Mouse (Mus musculus) megakaryocyte, adult 5-6 weeks (primary cell): ENCODE data around the gene Fam53b. TPM values are rescaled to one million over a fixed set of nuclear protein-coding genes. Genes with fewer than 3 reads are reported as not detected.
A peak's percentile ranks its signal among the peaks of the same experiment; 100 is the strongest.

Experiments
- ATAC-seq: 2 replicates; pipeline ENCODE4 v1.8.0; 2016; ENCODE audit warnings: mild to moderate bottlenecking, inconsistent platforms; ENCODE audit not compliant: poor library complexity, severe bottlenecking
- total RNA-seq, 2 experiments: library from RNA; stranded (forward) in 1 of 2; stranded (reverse) in 1 of 2; fragments of 153-499, 151-499 nt in 1 of 2; fragments of 221-1000, 200-1000 nt in 1 of 2; gene quantifications; 2 replicates each; pipeline versions ENCODE4 v1.2.3 to v1.2.4; 2015 to 2017

Gene Fam53b
- total RNA-seq, 2 experiments from 2014 or later, result 11.3 to 21.7 TPM

GRCm38 (mm10) chr7:132811716-132812618, 1.7 kb downstream of the Fam53b start:
- no peak for ATAC-seq

DNA sequence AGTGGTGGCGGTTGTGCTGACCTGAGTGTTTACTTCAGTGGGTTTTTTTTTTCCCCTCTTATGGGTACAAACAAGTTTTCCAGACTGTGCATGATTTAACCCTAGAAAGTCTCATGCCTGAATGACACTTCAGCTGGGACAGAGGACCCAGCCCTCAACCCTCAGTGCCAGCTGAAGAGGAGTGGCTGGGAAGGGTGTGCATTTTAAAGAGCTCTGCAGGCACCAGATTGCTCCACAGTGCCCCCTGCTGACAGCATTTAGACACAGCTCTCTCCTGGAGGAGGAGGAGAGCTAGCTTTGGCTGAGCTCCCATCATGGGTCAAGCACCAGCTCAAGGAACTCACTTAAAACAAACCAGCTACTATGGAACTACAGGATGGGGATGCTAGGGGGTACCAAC, 2.8 kb downstream of the Fam53b start:
- ATAC-seq, result peak; percentile 64

- no peak for ATAC-seq
Measured at GRCm38 (mm10) chr7:132810368-132810767, 3.3 kb downstream of the Fam53b start.

DNA sequence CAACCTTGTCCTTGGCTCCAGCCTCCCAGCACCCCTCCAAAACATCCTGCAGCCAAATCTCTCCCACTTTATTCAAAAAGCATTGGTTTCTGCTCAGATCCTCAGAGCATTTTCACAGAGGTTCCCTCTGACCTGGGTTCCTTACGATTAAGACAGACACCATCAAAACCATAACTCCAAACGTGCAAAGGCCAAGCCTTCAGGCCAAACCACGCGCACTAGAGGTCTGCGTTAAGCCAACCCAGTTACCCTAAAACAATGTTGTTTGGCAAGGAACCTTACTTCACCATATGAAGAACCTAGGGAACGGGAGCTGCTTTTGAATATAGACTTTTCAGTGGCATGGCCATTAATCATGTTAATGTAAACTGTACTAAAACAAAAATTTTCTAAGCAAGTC, 4.0 kb downstream of the Fam53b start:
- no peak for ATAC-seq

DNA sequence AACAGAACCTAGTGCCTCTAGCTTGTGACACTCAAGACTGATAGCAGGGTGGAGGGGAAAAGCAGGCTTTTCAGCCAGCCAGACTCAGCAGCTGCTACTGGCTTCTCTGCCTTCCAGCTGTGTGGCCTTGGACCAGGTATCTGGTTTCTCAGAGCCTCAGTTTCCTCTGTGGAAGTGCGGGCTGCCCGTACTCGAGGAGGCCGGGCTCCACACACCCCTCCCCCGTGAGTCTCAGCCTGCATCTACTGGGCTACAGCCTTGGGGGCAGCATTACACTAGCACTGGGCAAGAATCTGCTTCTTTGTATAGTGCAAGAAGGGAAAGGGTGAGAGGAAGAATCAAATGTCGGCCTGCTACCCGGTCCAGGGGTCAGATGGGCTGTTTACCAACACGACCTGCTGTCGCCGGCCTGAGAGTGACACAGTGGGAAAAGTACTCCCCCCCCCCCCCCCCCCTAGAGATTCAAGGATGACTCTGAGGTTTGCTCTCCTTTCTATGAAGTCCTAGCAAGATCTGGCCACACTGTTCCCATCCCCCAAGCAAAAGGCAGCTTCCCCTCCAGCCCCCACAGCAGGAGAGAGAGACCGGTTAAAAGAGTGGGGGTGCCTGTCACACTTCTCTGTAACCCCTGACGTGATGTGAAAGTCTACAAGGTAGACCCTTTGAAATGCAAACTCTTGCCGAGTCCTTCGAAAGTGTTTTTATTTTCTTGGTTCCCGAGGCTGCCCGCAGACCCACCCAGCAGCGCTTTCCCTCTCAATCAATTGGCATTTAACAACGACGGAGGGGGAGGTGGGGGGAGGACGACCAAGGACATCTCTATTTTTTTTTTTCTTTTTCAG, 4.6 kb downstream of the Fam53b start:
- ATAC-seq, result no peak

GRCm38 (mm10) chr7:132808051-132808796, 5.5 kb downstream of the Fam53b start:
- no peak for ATAC-seq

DNA sequence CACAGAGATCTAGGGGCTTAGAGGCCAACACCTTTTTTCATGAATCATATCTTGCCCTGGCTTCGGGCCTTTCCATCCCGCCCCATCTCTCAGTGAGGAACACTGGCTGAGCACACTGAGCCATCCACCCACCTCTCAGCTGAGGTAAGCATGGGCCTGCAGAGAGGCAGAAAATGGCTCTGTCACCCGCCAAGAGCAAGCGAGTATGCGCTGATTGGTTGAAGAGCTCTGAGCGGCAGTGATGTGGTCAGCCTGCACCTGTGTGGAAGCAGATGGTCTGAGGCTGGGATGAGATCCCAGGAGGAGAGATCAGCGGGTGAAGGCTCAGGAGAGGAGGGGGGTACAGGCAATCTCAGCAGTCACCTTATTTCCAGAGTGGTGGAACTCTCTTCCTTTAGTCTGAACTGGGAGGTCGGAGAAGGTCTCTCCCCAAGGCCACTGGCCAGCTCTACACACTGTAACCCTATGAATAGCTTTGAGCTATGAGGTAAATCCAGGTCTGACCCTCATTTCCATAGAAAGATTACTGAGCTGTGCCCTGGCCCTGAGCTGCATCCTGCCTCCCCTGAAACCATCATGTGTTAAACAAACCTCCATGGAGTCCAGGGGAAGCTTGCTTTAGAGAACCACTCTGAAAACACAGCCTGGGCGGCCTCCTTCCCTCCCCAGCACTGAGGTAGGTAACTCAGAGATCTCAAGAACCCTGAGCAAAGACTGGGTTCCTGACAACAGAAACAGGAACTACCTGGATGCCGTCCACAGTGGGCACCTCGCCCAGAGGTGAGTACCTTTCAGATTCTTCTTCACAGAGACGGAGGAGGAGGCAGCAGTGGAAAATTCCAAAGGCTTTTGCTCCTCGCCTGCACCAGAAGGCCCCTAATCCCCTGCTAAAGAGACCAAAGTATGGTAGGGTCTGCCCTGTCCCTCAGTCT, 6.5 kb downstream of the Fam53b start:
- no peak for ATAC-seq

DNA sequence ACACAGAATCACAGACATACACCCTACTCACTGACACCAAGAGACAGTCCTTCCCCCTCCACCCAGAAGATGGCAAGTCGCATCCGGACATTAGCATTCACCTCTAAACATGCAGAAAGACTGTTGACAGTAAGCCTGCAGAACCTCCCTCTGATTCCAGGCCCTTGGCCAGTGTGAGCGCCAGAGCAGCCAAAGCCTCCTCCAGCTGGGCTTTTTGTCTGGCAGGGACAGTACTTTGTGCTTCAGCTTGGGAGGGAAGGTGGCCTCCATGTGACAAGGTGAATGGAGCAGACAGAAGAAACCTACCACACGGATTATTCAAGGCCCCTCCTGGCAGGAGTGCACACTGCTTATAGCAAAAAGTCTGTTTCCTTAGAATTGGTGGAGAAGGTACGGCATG, 7.4 kb downstream of the Fam53b start:
- no peak for ATAC-seq

- ATAC-seq, result peak; percentile 41
Measured at GRCm38 (mm10) chr7:132804951-132805350, 8.7 kb downstream of the Fam53b start.

GRCm38 (mm10) chr7:132804461-132804860, 9.2 kb downstream of the Fam53b start:
- no peak for ATAC-seq

- peak; percentile 83 for ATAC-seq
Measured at GRCm38 (mm10) chr7:132803962-132804361, 9.7 kb downstream of the Fam53b start.

GRCm38 (mm10) chr7:132803336-132803735, 10.3 kb downstream of the Fam53b start:
- peak; percentile 6 for ATAC-seq

- ATAC-seq, result no peak
Measured at GRCm38 (mm10) chr7:132802691-132803090, 11.0 kb downstream of the Fam53b start.

- ATAC-seq, result no peak
Measured at GRCm38 (mm10) chr7:132802066-132802465, 11.6 kb downstream of the Fam53b start.

DNA sequence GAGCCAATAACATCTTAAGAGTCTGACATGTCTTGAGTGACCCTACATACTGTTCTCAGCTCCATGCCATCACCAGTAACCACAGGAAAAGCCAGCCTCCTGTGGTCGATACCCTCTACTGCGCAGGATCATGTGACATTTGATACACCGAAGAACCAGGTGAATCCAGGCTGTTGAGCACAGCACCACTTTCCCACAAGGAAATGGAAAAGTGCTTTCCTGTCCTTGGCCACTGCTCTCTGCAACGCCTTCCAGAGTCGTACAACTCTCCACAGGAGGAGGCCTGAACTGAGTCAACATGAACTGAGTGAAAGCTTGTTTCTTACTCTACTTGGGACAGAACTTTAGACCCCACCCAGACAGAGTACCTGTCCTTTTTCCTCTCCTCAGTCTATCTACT, 12.2 kb downstream of the Fam53b start:
- no peak for ATAC-seq

- no peak for ATAC-seq
Measured at GRCm38 (mm10) chr7:132800868-132801267, 12.8 kb downstream of the Fam53b start.

- ATAC-seq, result no peak
Measured at GRCm38 (mm10) chr7:132799119-132800016, 14.3 kb downstream of the Fam53b start.

- ATAC-seq, result no peak
Measured at GRCm38 (mm10) chr7:132795141-132795540, 18.5 kb downstream of the Fam53b start.

DNA sequence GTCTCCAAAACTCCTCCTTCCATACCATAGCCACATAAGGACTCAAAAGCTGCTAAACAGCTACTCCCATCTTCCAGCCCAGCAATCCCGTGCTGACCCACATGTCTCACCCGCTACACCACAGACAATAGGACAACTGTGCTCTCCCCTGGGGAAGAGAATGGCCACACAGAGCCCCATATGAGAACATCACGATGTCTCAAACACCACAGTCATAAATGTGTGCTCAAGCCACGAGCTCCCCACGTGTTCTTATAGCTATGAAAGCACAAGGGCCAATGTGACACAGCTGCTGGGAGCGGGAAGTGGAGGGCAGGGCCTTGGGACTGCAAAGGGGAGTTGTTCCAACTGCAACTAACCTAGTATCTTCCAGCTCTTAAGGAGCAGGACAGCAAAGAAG, 20.2 kb downstream of the Fam53b start:
- ATAC-seq, result no peak
